Mouse (Mus musculus): ENCODE measurements around the gene Parp2. TPM values are rescaled to one million over a fixed set of nuclear protein-coding genes. Genes with fewer than 3 reads are reported as not detected.
"Not testable (repeated sequence)": the region's sequence is repeated elsewhere in the genome, so short reads cannot be mapped to it uniquely, and the experiment has no call there.

Gene Parp2
- total RNA-seq, 2 experiments from 2014 or later = 25.3 to 31.1 TPM

- no peak for DNase-seq
Measured at GRCm38 (mm10) chr14:50829878-50830277, 22.2 kb downstream of the Parp2 start.

GRCm38 (mm10) chr14:50833964-50834363 is 26.3 kb downstream of the Parp2 start:
- no peak for DNase-seq

- DNase-seq = no peak
Measured at GRCm38 (mm10) chr14:50834435-50834834, 26.8 kb downstream of the Parp2 start.

- DNase-seq = no peak
Measured at GRCm38 (mm10) chr14:50837236-50837635, 29.6 kb downstream of the Parp2 start.

- no peak for DNase-seq
Measured at GRCm38 (mm10) chr14:50855788-50856187, 48.1 kb downstream of the Parp2 start.

GRCm38 (mm10) chr14:50862641-50863040 is 55.0 kb downstream of the Parp2 start:
- no peak for DNase-seq

GRCm38 (mm10) chr14:50865005-50865404 is 57.4 kb downstream of the Parp2 start:
- DNase-seq = not testable (repeated sequence)

- no peak for DNase-seq
Measured at GRCm38 (mm10) chr14:50866966-50867365, 59.3 kb downstream of the Parp2 start.

- DNase-seq = no peak
Measured at GRCm38 (mm10) chr14:50868211-50868610, 60.6 kb downstream of the Parp2 start.

GRCm38 (mm10) chr14:50868656-50869055 is 61.0 kb downstream of the Parp2 start:
- DNase-seq = no peak

- DNase-seq = peak; percentile 26 to 38
Measured at GRCm38 (mm10) chr14:50869889-50870804, 62.5 kb downstream of the Parp2 start, which contains the start of gene Tep1. Tep1 (minus strand) TSS chr14:50870560.

- DNase-seq = no peak
Measured at GRCm38 (mm10) chr14:50870805-50871143, 63.1 kb downstream of the Parp2 start.

Other genes with a start within 250 kb of the Parp2 start
- gene Olfr744, start 193.0 kb upstream of the Parp2 start, total RNA-seq (2021) = not detected
- gene Olfr745, start 168.5 kb upstream of the Parp2 start, total RNA-seq (2021) = not detected
- gene Olfr746, start 160.8 kb upstream of the Parp2 start, total RNA-seq (2021) = not detected
- not detected for gene Olfr747, start 114.6 kb upstream of the Parp2 start, total RNA-seq (2021)
- not detected for gene Olfr748, start 100.5 kb upstream of the Parp2 start, total RNA-seq (2021)
- not detected for gene Olfr749, start 62.7 kb upstream of the Parp2 start, total RNA-seq (2021)
- 10 to 100 TPM; 63.5 to 65.5 TPM for gene Ttc5, start 22.3 kb upstream of the Parp2 start, total RNA-seq (2021)
- gene Ccnb1ip1, start 109 bp upstream of the Parp2 start, total RNA-seq (2021) = not detected
- gene Tep1, start 62.7 kb downstream of the Parp2 start, total RNA-seq (2021) = 1 to 10 TPM; 2.0 to 4.6 TPM
- gene Klhl33, start 89.7 kb downstream of the Parp2 start, total RNA-seq (2021) = 1 to 10 TPM; 3.6 to 5.2 TPM
- 10 to 100 TPM; 37.3 to 44.1 TPM for gene Osgep, start 117.1 kb downstream of the Parp2 start, total RNA-seq (2021)
- gene Apex1, start 117.1 kb downstream of the Parp2 start, total RNA-seq (2021) = 10 to 100 TPM; 67.9 to 72.3 TPM
- gene Pip4p1, start 123.0 kb downstream of the Parp2 start, total RNA-seq (2021) = 100 to 1,000 TPM in 1 of 2 experiments, 10 to 100 TPM in 1; 89.8 to 103 TPM
- 10 to 100 TPM; 12.8 to 13.2 TPM for gene Pnp, start 123.2 kb downstream of the Parp2 start, total RNA-seq (2021)
- 10 to 100 TPM; 14.2 to 17.0 TPM for gene Gm49342, start 136.7 kb downstream of the Parp2 start, total RNA-seq (2021)
- under 1 TPM; 0.81 to 0.95 TPM for gene Pnp2, start 148.2 kb downstream of the Parp2 start, total RNA-seq (2021)
- gene Rnase10, start 199.9 kb downstream of the Parp2 start, total RNA-seq (2021) = not detected
- gene Rnase9, start 234.0 kb downstream of the Parp2 start, total RNA-seq (2021) = not detected
- gene Rnase11, start 242.3 kb downstream of the Parp2 start, total RNA-seq (2021) = not detected
- not detected for gene Rnase12, start 249.8 kb downstream of the Parp2 start, total RNA-seq (2021)

Data from layer of hippocampus, postnatal 36 days (tissue).